Mouse (Mus musculus) embryonic fibroblast, embryonic 13.5 days (primary cell): ENCODE data around the gene Dbt.

Experiments used
- CTCF ChIP-seq: IDR thresholded peaks from 2 replicates; pipeline ENCODE4 v1.5.1; 2011; ENCODE audit warnings: mild to moderate bottlenecking, control low read depth, low read length, moderate library complexity, borderline replicate concordance; ENCODE audit not compliant: insufficient read depth
- POLR2A ChIP-seq: IDR thresholded peaks from 2 replicates; pipeline ENCODE4 v1.6.1; 2011; ENCODE audit warnings: low read depth, mild to moderate bottlenecking, control low read depth, low read length, moderate library complexity

GRCm38 (mm10) chr3:116594728-116595602, 82.1 kb downstream of the Dbt start, which contains the start of gene Sass6:
- TF ChIP-seq CTCF (no peak), POLR2A (peak; percentile 56)
